Mouse (Mus musculus): ENCODE results near the gene Grip1.

DNA sequence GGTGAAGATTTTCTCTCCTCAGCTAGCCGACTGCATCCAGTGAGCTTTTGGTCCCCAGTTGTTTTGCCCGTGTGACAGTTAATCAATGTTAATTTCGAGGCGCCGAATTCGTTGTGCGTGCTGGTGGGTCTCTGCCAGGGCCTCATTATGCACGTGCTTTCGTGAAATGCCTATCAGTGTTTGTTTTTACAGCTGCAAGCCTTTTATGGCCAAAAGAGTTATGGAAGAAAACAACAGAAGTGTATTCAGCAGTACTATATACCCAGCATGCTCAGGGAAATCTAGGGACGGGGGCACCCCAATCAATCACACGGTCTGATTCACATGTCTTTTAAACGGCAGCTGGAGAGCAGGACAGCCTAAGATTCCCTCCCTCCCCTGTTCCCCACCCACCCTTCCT is 424.7 kb downstream of the Grip1 start:
- no peak for TF ChIP-seq POLR2A (IDR thresholded peaks at IDR 0.05; ENCODE audit: low read depth, low read length)
- TF ChIP-seq CTCF (IDR thresholded peaks at IDR 0.05; ENCODE audit: extremely low read depth, insufficient read length, insufficient replicate concordance, low read depth, low read length): no peak
